Mouse (Mus musculus): Measurements from ENCODE around the gene Hist1h1d. TPM values are rescaled to one million over a fixed set of nuclear protein-coding genes. Genes with fewer than 3 reads are reported as not detected.

Gene Hist1h1d
- total and polyA plus RNA-seq, 3 experiments, result 0.24 to 115 TPM; not detected in 1

DNA sequence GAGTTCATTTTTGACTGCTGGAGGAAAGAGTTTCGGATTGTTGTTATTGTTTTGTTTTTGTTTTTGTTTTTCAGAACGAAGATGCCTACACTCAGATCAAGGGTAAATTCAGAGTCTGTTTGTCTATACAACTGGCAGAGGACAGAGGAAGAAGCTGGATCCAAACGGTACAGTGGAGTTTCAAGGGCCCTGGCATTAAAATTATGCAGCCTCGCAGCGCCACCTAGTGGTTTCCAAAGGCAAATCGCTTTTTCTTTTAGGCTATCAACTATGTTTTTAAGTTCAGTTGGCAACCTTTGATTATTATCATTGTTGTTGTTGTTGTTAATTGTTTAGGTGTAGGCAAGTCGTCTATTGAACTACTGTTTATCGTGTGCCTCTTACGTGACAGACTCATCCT is 44.9 kb downstream of the Hist1h1d start (continued):
- TF ChIP-seq MYC (IDR thresholded peaks at IDR 0.05; ENCODE audit: low read depth, low read length), result no peak

DNA sequence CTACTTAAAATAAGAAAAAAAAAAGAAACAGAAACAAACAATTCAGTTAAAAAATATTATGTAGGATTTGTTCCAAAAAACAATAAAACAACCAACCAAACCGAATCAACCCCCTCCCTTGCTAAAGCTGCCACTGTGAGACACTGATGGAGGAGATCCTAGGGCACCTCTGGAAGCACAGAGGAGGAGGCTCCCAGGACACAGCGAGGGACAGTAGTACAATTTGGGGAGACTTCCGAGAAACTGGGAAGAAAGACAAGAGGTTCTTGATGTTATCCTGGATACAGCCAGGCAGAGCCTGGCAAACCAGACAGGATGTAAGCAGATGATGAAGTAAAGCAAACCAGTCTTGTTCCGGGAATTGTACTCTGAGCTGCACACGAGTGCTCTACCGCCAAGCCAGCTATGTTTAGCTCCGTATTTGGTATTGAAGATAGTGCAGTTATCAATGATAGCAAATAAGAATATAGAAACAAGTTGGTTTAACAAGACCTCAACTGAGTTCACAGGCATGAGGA is 50.2 kb downstream of the Hist1h1d start:
- H3K9me3 ChIP-seq (replicated peaks; ENCODE audit: insufficient read depth, low read length), result no peaks in the 10 kb centered on the region
- DNase-seq (ENCODE audit: low read depth, low spot score), result no peak
- no peaks in the 10 kb centered on the region for H3K27me3 ChIP-seq (ENCODE audit: control insufficient read depth in 1 of 2, insufficient read depth in 2 of 2, low read length in 2 of 2)
- no peak overlapping the region for H3K27ac ChIP-seq (ENCODE audit: control insufficient read depth, low read depth, low read length)
- no peak overlapping the region for H3K9ac ChIP-seq (ENCODE audit: control insufficient read depth, low read depth, low read length, poor library complexity, severe bottlenecking)
- H3K36me3 ChIP-seq (ENCODE audit: control insufficient read depth in 1 of 2, insufficient read depth in 2 of 2, low read length in 2 of 2), result no peaks in the 10 kb centered on the region
- TF ChIP-seq USF2 (IDR thresholded peaks at IDR 0.05; ENCODE audit: borderline replicate concordance in 1 of 2, insufficient read depth in 1 of 2, low read depth in 1 of 2, low read length in 2 of 2) (no peak), UBTF (IDR thresholded peaks at IDR 0.05; ENCODE audit: borderline replicate concordance, insufficient read depth, low read depth, low read length) (no peak), MEF2A (IDR thresholded peaks at IDR 0.05; ENCODE audit: extremely low read depth, insufficient replicate concordance, low read depth, low read length, poor library complexity, severe bottlenecking) (no peak), ZKSCAN1 (IDR thresholded peaks at IDR 0.05; ENCODE audit: low read depth, low read length) (no peak), RAD21 (IDR thresholded peaks at IDR 0.05; ENCODE audit: low read depth, low read length) (no peak), HCFC1 (IDR thresholded peaks at IDR 0.05; ENCODE audit: low read depth, low read length) (no peak), CTCF (IDR thresholded peaks at IDR 0.05 in 2 of 3, conservative IDR thresholded peaks at IDR 0.05 in 1 of 3; ENCODE audit: control insufficient read depth in 1 of 3, insufficient read depth in 1 of 3, low read depth in 2 of 3, low read length in 3 of 3, poor library complexity in 1 of 3, severe bottlenecking in 1 of 3) (no peak), ELF1 (IDR thresholded peaks at IDR 0.05; ENCODE audit: low read depth, low read length) (no peak), MAFK (IDR thresholded peaks at IDR 0.05; ENCODE audit: borderline replicate concordance, low read depth, low read length) (no peak), USF1 (IDR thresholded peaks at IDR 0.05; ENCODE audit: low read depth, low read length) (no peak), NRF1 (IDR thresholded peaks at IDR 0.05; ENCODE audit: insufficient read depth, low read depth, low read length, poor library complexity, severe bottlenecking) (no peak), BHLHE40 (IDR thresholded peaks at IDR 0.05; ENCODE audit: borderline replicate concordance, low read depth, low read length) (no peak), MYC (IDR thresholded peaks at IDR 0.05; ENCODE audit: low read depth, low read length) (no peak), RCOR1 (IDR thresholded peaks at IDR 0.05; ENCODE audit: low read depth, low read length) (no peak), KAT2A (conservative IDR thresholded peaks at IDR 0.05; ENCODE audit: low read depth, low read length) (no peak), TBP (IDR thresholded peaks at IDR 0.05; ENCODE audit: low read depth, low read length) (no peak), ZC3H11A (IDR thresholded peaks at IDR 0.05; ENCODE audit: low read depth, low read length) (no peak), TAL1 (IDR thresholded peaks at IDR 0.05; ENCODE audit: low read length) (no peak), NELFE (IDR thresholded peaks at IDR 0.05; ENCODE audit: low read depth, low read length) (no peak), ETS1 (IDR thresholded peaks at IDR 0.05; ENCODE audit: low read depth, low read length) (no peak)
- no peaks in the 10 kb centered on the region for H3K79me2 ChIP-seq (ENCODE audit: control insufficient read depth, insufficient read depth, low read length, poor library complexity)
- H3K4me1 ChIP-seq (ENCODE audit: control insufficient read depth in 1 of 2, insufficient read depth in 2 of 2, low read length in 2 of 2), result no peaks in the 10 kb centered on the region
- H3K4me3 ChIP-seq (ENCODE audit: control insufficient read depth in 1 of 2, insufficient read depth in 1 of 2, low read depth in 2 of 2, low read length in 2 of 2), result no peak overlapping the region
